Mouse (Mus musculus) limb, embryonic 14.5 days (tissue): ENCODE results near the gene Capn1. TPM values are rescaled to one million over a fixed set of nuclear protein-coding genes. Genes with fewer than 3 reads are reported as not detected.

Experiments used
- ATAC-seq: fragments of 200-750 bp; cut with Nextera tagmentation; 2 replicates; pipeline ENCODE4 v1.8.0; 2017; ENCODE audit warnings: low read depth, moderate number of reproducible peaks, moderate TSS enrichment; ENCODE audit not compliant: low FRiP score
- DNase-seq: peaks from one replicate; pipeline ENCODE4 v3.0.0-alpha.2; 2015; ENCODE audit warnings: low spot score
- H3K27ac ChIP-seq: fragments of 300-500 bp; sonication (generic); replicated peaks from 2 replicates; pipeline ENCODE4 v1.5.1; 2014; ENCODE audit warnings: low read depth, mild to moderate bottlenecking, low read length, moderate library complexity, mixed read lengths
- H3K27me3 ChIP-seq: fragments of 300-500 bp; sonication (generic); 2 replicates; pipeline ENCODE4 v1.6.1; 2014; ENCODE audit warnings: low read length, mixed read lengths; ENCODE audit not compliant: control insufficient read depth, insufficient read depth
- H3K36me3 ChIP-seq: fragments of 300-500 bp; sonication (generic); 2 replicates; pipeline ENCODE4 v1.6.1; 2014; ENCODE audit warnings: mild to moderate bottlenecking, low read length, moderate library complexity, mixed read lengths; ENCODE audit not compliant: control insufficient read depth, insufficient read depth
- H3K4me1 ChIP-seq: fragments of 300-500 bp; sonication (generic); 2 replicates; pipeline ENCODE4 v1.6.1; 2014; ENCODE audit warnings: antibody characterized with exemption, low read length, mixed read lengths; ENCODE audit not compliant: control insufficient read depth, insufficient read depth
- H3K4me2 ChIP-seq: fragments of 300-500 bp; sonication (generic); replicated peaks from 2 replicates; pipeline ENCODE4 v1.6.1; 2014; ENCODE audit warnings: low read depth, mild to moderate bottlenecking, low read length, moderate library complexity; ENCODE audit not compliant: severe bottlenecking
- H3K4me3 ChIP-seq: fragments of 300-500 bp; sonication (generic); replicated peaks from 2 replicates; pipeline ENCODE4 v1.5.1; 2014; ENCODE audit warnings: low read length
- H3K9ac ChIP-seq: fragments of 300-500 bp; sonication (generic); 2 replicates; pipeline ENCODE4 v1.6.1; 2014; ENCODE audit warnings: mild to moderate bottlenecking, low read depth, low read length, moderate library complexity; ENCODE audit not compliant: severe bottlenecking
- H3K9me3 ChIP-seq: fragments of 300-500 bp; sonication (generic); 2 replicates; pipeline ENCODE4 v1.6.1; 2016; ENCODE audit warnings: low read length; ENCODE audit not compliant: control insufficient read depth
- POLR2A ChIP-seq: fragments of 200-500 bp; IDR thresholded peaks from 2 replicates; pipeline ENCODE4 v1.8.0; 2012; ENCODE audit warnings: inconsistent platforms, mild to moderate bottlenecking, moderate library complexity, borderline replicate concordance; ENCODE audit not compliant: insufficient read depth, insufficient read length; ENCODE audit errors: extremely low read depth
- WGBS: fragments of 180-500 bp; shearing (Covaris S2); extraction: QIAGEN DNeasy Blood & Tissue Kit; methylation state at CpG from one replicate; pipeline ENCODE4 v1.1.7; 2014; 5-methylcytosine and 5-hydroxymethylcytosine counted together
- polyA plus RNA-seq, 2 experiments: library from polyadenylated mRNA; depleted of rRNA in 1 of 2; stranded (reverse) in 1 of 2; unstranded in 1 of 2; fragments of >200 nt; fragmentation: Nextera tagmentation in 1 of 2; extraction: Ambion mirVana in 1 of 2; gene quantifications; 2 replicates each; pipeline versions ENCODE4 v1.2.1 to v1.2.3; 2012 to 2014

Gene Capn1
- polyA plus RNA-seq, 2 experiments = 19.7 to 29.0 TPM

- Histone ChIP-seq H3K36me3 (peaks cover 72% of the 10 kb centered on the region), H3K27me3 (no peaks in the 10 kb centered on the region), H3K9ac (no peak overlapping the region), H3K4me3 (no peak overlapping the region), H3K4me1 (no peaks in the 10 kb centered on the region), H3K27ac (no peak overlapping the region), H3K4me2 (no peak overlapping the region), H3K9me3 (no peaks in the 10 kb centered on the region)
- TF ChIP-seq POLR2A = no peak
- DNase-seq (peak; percentile 90), ATAC-seq (peak; percentile 75; the same call in 1 of the 2 replicates)
- 32% methylated on average over 3 of the region's 3 CpGs for WGBS
Measured at GRCm38 (mm10) chr19:5956685-5957084, 59.0 kb downstream of the Capn1 start.

- H3K4me3 ChIP-seq = no peak overlapping the region
- no peaks in the 10 kb centered on the region for H3K27me3 ChIP-seq
- ATAC-seq = peak; percentile 29; the same call in 1 of the 2 replicates
- H3K27ac ChIP-seq = 0 out of 2 replicates have a peak overlapping the region, but pooled peaks have one; percentile 5
- peak; percentile 40 for DNase-seq
- WGBS = 74% methylated on average over 28 of the region's 28 CpGs
- H3K9me3 ChIP-seq = no peaks in the 10 kb centered on the region
- H3K4me1 ChIP-seq = no peaks in the 10 kb centered on the region
- no peak overlapping the region for H3K9ac ChIP-seq
- peaks cover 78% of the 10 kb centered on the region for H3K36me3 ChIP-seq
- no peak overlapping the region for H3K4me2 ChIP-seq
- no peak for TF ChIP-seq POLR2A
Measured at GRCm38 (mm10) chr19:5955704-5956670, 59.7 kb downstream of the Capn1 start.

DNA sequence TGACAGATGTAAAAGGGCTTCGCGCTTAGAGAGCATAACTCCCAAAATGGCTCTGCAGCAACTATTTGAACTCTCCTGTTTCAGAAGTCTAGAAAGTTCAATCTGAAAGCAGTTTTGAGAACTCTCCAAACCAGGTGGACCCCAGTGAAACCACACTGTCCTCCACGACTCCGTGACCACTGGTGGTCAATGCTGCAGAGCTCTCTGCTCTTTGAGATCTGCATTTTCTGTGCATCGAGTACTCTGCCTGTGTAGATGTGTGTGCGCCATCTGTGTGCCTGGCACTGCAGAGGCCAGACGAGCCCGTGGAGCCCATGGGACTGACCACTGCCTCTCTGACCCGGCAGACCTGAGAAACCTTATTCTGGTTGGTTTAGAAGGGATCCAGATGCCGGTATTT is 60.8 kb downstream of the Capn1 start:
- no peak for ATAC-seq
- no peak overlapping the region for H3K4me2 ChIP-seq
- H3K9ac ChIP-seq = no peak overlapping the region
- H3K4me1 ChIP-seq = no peaks in the 10 kb centered on the region
- no peaks in the 10 kb centered on the region for H3K27me3 ChIP-seq
- 90% methylated on average over 10 of the region's 10 CpGs for WGBS
- H3K9me3 ChIP-seq = no peaks in the 10 kb centered on the region
- peaks cover 78% of the 10 kb centered on the region for H3K36me3 ChIP-seq
- no peak for TF ChIP-seq POLR2A
- no peak overlapping the region for H3K4me3 ChIP-seq
- H3K27ac ChIP-seq = no peak overlapping the region
- no peak for DNase-seq

DNA sequence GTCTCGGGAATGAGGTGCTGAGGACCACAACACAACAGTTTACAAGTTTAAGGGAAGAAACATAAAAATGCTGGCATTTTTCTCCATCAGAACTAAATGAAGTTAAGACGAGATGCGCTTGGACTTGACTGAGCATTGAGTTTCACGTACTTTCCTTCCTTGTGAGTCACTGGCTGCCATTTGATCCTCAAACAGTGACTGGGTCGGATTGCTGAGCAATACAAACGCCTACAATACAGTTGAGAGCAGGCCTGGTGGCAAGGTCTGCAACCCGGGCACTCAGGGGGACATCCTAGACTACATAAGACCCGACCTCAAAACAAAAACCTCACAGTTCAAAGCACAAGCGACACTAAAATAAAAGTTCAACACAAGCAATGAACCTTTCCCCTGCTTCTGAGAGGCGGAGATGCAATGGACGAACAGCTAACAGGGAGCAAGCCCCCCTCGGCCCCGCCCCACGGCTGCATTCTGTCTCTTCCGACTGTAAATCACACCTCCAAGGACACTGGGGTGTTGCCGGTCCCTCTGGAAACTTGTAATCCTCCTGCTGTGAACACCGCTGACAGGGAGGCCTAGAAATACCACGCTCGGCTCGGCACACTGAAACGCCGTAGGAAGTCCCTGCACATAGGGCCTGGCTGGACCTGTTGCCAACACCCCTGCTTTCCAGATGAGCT is 61.5 kb downstream of the Capn1 start:
- no peak overlapping the region for H3K4me3 ChIP-seq
- peaks cover 86% of the 10 kb centered on the region for H3K36me3 ChIP-seq
- ATAC-seq = no peak
- no peaks in the 10 kb centered on the region for H3K9me3 ChIP-seq
- no peaks in the 10 kb centered on the region for H3K27me3 ChIP-seq
- TF ChIP-seq POLR2A = no peak
- DNase-seq = no peak
- H3K4me1 ChIP-seq = no peaks in the 10 kb centered on the region
- H3K27ac ChIP-seq = no peak overlapping the region
- no peak overlapping the region for H3K4me2 ChIP-seq
- no peak overlapping the region for H3K9ac ChIP-seq
- 71% methylated on average over 22 of the region's 22 CpGs for WGBS

GRCm38 (mm10) chr19:5953201-5953770 is 62.4 kb downstream of the Capn1 start:
- 92% methylated on average over 19 of the region's 19 CpGs for WGBS
- no peak overlapping the region for H3K4me2 ChIP-seq
- TF ChIP-seq POLR2A = no peak
- no peaks in the 10 kb centered on the region for H3K4me1 ChIP-seq
- no peak overlapping the region for H3K27ac ChIP-seq
- peaks cover 85% of the 10 kb centered on the region for H3K36me3 ChIP-seq
- ATAC-seq = no peak
- no peaks in the 10 kb centered on the region for H3K27me3 ChIP-seq
- H3K9me3 ChIP-seq = no peaks in the 10 kb centered on the region
- no peak overlapping the region for H3K4me3 ChIP-seq
- no peak for DNase-seq
- no peak overlapping the region for H3K9ac ChIP-seq
